In genomic region chr9:119087309-119087708, GRCm38 (mm10) we compare ENCODE assay signal across 12 mouse cellular contexts. TPM values are rescaled to one million over a fixed set of nuclear protein-coding genes. Genes with fewer than 3 reads are reported as not detected.
A peak's percentile ranks its signal among the peaks of the same experiment; 100 is the strongest.
DNase-seq lines count a peak whose midpoint lies in the region; ATAC-seq and TF ChIP-seq lines count a peak whose summit lies in the region.
"Had no signal": no experiment of that assay in that cellular context is flagged by ENCODE, and none has a peak within 500 bp of the region (broad histone marks: within the 10 kb centered on the region; RNA-seq: fewer than 3 reads in every experiment).

No protein-coding gene starts in this region.

- no peaks in the 10 kb centered on the region for H3K9me3 ChIP-seq in forebrain, embryonic 12.5 days
- no peaks in the 10 kb centered on the region for H3K9me3 ChIP-seq in forebrain, embryonic 14.5 days (replicated peaks; ENCODE audit: control insufficient read depth, low read length)
- no peaks in the 10 kb centered on the region for H3K9me3 ChIP-seq in kidney, embryonic 15.5 days (replicated peaks)
- H3K9me3 ChIP-seq in ES-E14 (ENCODE audit: control insufficient read depth, insufficient read depth, low read depth, low read length): no peaks in the 10 kb centered on the region
- H3K9me3 ChIP-seq in limb, embryonic 14.5 days (ENCODE audit: control insufficient read depth, low read length): no peaks in the 10 kb centered on the region

- peaks cover 51% of the 10 kb centered on the region for H3K27me3 ChIP-seq in forebrain, embryonic 12.5 days
- H3K27me3 ChIP-seq in forebrain, embryonic 14.5 days (replicated peaks; ENCODE audit: control insufficient read depth, insufficient read depth, low read length): peaks cover 10% of the 10 kb centered on the region
- peaks cover 10% of the 10 kb centered on the region; the same call in 1 of the 2 replicates for H3K27me3 ChIP-seq in kidney, embryonic 15.5 days
- H3K27me3 ChIP-seq in limb, embryonic 14.5 days (ENCODE audit: control insufficient read depth, insufficient read depth, low read length): no peaks in the 10 kb centered on the region
- H3K27me3 ChIP-seq: Patski had no signal

- no peak overlapping the region for H3K27ac ChIP-seq in forebrain, embryonic 12.5 days
- H3K27ac ChIP-seq in forebrain, embryonic 14.5 days (ENCODE audit: low read depth, low read length): no peak overlapping the region
- peak overlapping the region; percentile 90; the same call in 1 of the 2 replicates for H3K27ac ChIP-seq in kidney, embryonic 15.5 days
- H3K27ac ChIP-seq in ES-E14 (ENCODE audit: insufficient read depth, low read depth, low read length, poor library complexity, severe bottlenecking): no peak overlapping the region
- no peak overlapping the region for H3K27ac ChIP-seq in limb, embryonic 14.5 days (replicated peaks; ENCODE audit: low read depth, low read length)

- no peak overlapping the region for H3K9ac ChIP-seq in forebrain, embryonic 12.5 days
- no peak overlapping the region for H3K9ac ChIP-seq in forebrain, embryonic 14.5 days (ENCODE audit: low read length)
- H3K9ac ChIP-seq in kidney, embryonic 15.5 days: no peak overlapping the region
- no peak overlapping the region for H3K9ac ChIP-seq in ES-E14 (ENCODE audit: insufficient read depth, low read depth, low read length, poor library complexity, severe bottlenecking)
- no peak overlapping the region for H3K9ac ChIP-seq in limb, embryonic 14.5 days (ENCODE audit: low read depth, low read length, severe bottlenecking)

- in situ Hi-C loops in ES-E14 (cut with MboI; ENCODE audit: low sequenced_read_pairs in 2 of 2, unreplicated experiment in 2 of 2): no loop called here

- no peak for TF ChIP-seq POLR2A in limb, embryonic 14.5 days (IDR thresholded peaks at IDR 0.05; ENCODE audit: borderline replicate concordance, extremely low read depth, insufficient read depth, insufficient read length)

- 88% methylated on average over 5 of the region's 5 CpGs for WGBS in forebrain, embryonic 12.5 days
- 93% methylated on average over 5 of the region's 5 CpGs for WGBS in forebrain, embryonic 14.5 days
- 82% methylated on average over 5 of the region's 5 CpGs for WGBS in kidney, embryonic 15.5 days
- 87% methylated on average over 5 of the region's 5 CpGs for WGBS in limb, embryonic 14.5 days

- DNase-seq in forebrain, embryonic 14.5 days (ENCODE audit: low spot score): no peak
- no peak for DNase-seq in kidney, postnatal 10 days
- no peak for DNase-seq in ES-E14 (ENCODE audit: low read depth, low spot score)
- no peak for DNase-seq in limb, embryonic 14.5 days (ENCODE audit: low spot score)
- DNase-seq in thymus, adult 18-20 months: no peak
- no peak for DNase-seq in cerebellum, postnatal 25 days
- DNase-seq: adrenal gland, adult 2 months; lung, postnatal 10 days had no signal

- peaks cover 44% of the 10 kb centered on the region for H3K4me1 ChIP-seq in forebrain, embryonic 12.5 days
- peaks cover 3% of the 10 kb centered on the region; the same call in 1 of the 2 replicates for H3K4me1 ChIP-seq in forebrain, embryonic 14.5 days (ENCODE audit: control insufficient read depth, insufficient read depth, low read length)
- peaks cover 52% of the 10 kb centered on the region for H3K4me1 ChIP-seq in kidney, embryonic 15.5 days
- H3K4me1 ChIP-seq in ES-E14 (ENCODE audit: control insufficient read depth in 2 of 2, insufficient read depth in 2 of 2, low read length in 2 of 2, poor library complexity in 1 of 2): peaks cover 3 to 42% of the 10 kb centered on the region in 2 experiments; a peak in 3 of 4 replicates
- peaks cover 17% of the 10 kb centered on the region for H3K4me1 ChIP-seq in limb, embryonic 14.5 days (ENCODE audit: control insufficient read depth, insufficient read depth, low read length)

- no peaks in the 10 kb centered on the region for H3K36me3 ChIP-seq in forebrain, embryonic 12.5 days (replicated peaks)
- no peaks in the 10 kb centered on the region for H3K36me3 ChIP-seq in forebrain, embryonic 14.5 days (ENCODE audit: control insufficient read depth, insufficient read depth, low read length)
- no peaks in the 10 kb centered on the region for H3K36me3 ChIP-seq in kidney, embryonic 15.5 days
- no peaks in the 10 kb centered on the region for H3K36me3 ChIP-seq in ES-E14 (ENCODE audit: control insufficient read depth, insufficient read depth, low read length, poor library complexity, severe bottlenecking)
- H3K36me3 ChIP-seq in limb, embryonic 14.5 days (ENCODE audit: control insufficient read depth, insufficient read depth, low read length): peaks cover 13% of the 10 kb centered on the region; the same call in 1 of the 2 replicates

- H3K4me2 ChIP-seq in forebrain, embryonic 12.5 days: 0 out of 2 replicates have a peak overlapping the region, but pooled peaks have one; percentile 53
- no peak overlapping the region for H3K4me2 ChIP-seq in forebrain, embryonic 14.5 days (ENCODE audit: low read length)
- H3K4me2 ChIP-seq in kidney, embryonic 15.5 days: peak overlapping the region; percentile 65
- peak overlapping the region; percentile 53; the same call in 1 of the 2 replicates for H3K4me2 ChIP-seq in limb, embryonic 14.5 days (replicated peaks; ENCODE audit: low read depth, low read length, severe bottlenecking)

- 0 out of 2 replicates have a peak, but pooled peaks have one; percentile 6 for ATAC-seq in forebrain, embryonic 12.5 days (ENCODE audit: low FRiP score)
- ATAC-seq in forebrain, embryonic 14.5 days: no peak
- no peak for ATAC-seq in kidney, embryonic 15.5 days (replicated peaks; ENCODE audit: low FRiP score)
- ATAC-seq in limb, embryonic 14.5 days (ENCODE audit: low FRiP score, low read depth): no peak

- H3K4me3 ChIP-seq in forebrain, embryonic 12.5 days (replicated peaks): no peak overlapping the region
- no peak overlapping the region for H3K4me3 ChIP-seq in forebrain, embryonic 14.5 days (ENCODE audit: low read depth, low read length)
- H3K4me3 ChIP-seq in kidney, embryonic 15.5 days (replicated peaks): peak overlapping the region; percentile 49; the same call in 1 of the 2 replicates
- peak overlapping the region; percentile 66 to 82 for H3K4me3 ChIP-seq in ES-E14 (ENCODE audit: insufficient read depth in 1 of 2, low read depth in 1 of 2, low read length in 2 of 2, poor library complexity in 1 of 2, severe bottlenecking in 1 of 2)
- H3K4me3 ChIP-seq in limb, embryonic 14.5 days (replicated peaks; ENCODE audit: low read length): no peak overlapping the region

TF ChIP-seq in ES-E14, 5 proteins besides CTCF, POLR2A, EP300 and RAD21:
- TF ChIP-seq CHD2 (IDR thresholded peaks at IDR 0.05; ENCODE audit: low read depth, low read length) (no peak), ZNF384 (IDR thresholded peaks at IDR 0.05; ENCODE audit: low read depth, low read length) (no peak), MAFK (IDR thresholded peaks at IDR 0.05; ENCODE audit: insufficient read depth, low read depth, low read length) (no peak), ZC3H11A (IDR thresholded peaks at IDR 0.05; ENCODE audit: borderline replicate concordance, low read depth, low read length) (no peak), HCFC1 (IDR thresholded peaks at IDR 0.05; ENCODE audit: borderline replicate concordance, insufficient read depth, low read length) (no peak)

RNA-seq across cellular contexts. Expression of gene Plcd1, which starts 6.0 kb away (rescaled TPM):
- 11.0 and 16.8 TPM in 2 replicates for polyA plus RNA-seq in forebrain, embryonic 12.5 days (2016; fragmentation: Nextera tagmentation; extraction: Ambion mirVana)
- 10.5 and 12.1 TPM in 2 replicates for polyA plus RNA-seq in forebrain, embryonic 14.5 days (2014; fragmentation: Nextera tagmentation; extraction: Ambion mirVana)
- polyA plus RNA-seq in kidney, embryonic 15.5 days (2015; fragmentation: Nextera tagmentation; extraction: Ambion mirVana): 20.0 and 20.1 TPM in 2 replicates
- 13.1 and 15.3 TPM in 2 replicates for total RNA-seq in ES-E14 (2012; rRNA removed)
- 50.0 and 60.8 TPM in 2 replicates for polyA plus RNA-seq in limb, embryonic 14.5 days (2012; rRNA removed)
- polyA plus RNA-seq in limb, embryonic 14.5 days (2014; fragmentation: Nextera tagmentation; extraction: Ambion mirVana): 38.0 and 38.2 TPM in 2 replicates
- total RNA-seq: common myeloid progenitor, adult 5-6 weeks had no signal

RNA-seq across cellular contexts. Expression of gene Dlec1, which starts 15.0 kb away (rescaled TPM):
- 0.79 and 1.0 TPM in 2 replicates for polyA plus RNA-seq in forebrain, embryonic 12.5 days (2016; fragmentation: Nextera tagmentation; extraction: Ambion mirVana)
- polyA plus RNA-seq in forebrain, embryonic 14.5 days (2014; fragmentation: Nextera tagmentation; extraction: Ambion mirVana): 0.33 and 0.70 TPM in 2 replicates
- polyA plus RNA-seq in kidney, embryonic 15.5 days (2015; fragmentation: Nextera tagmentation; extraction: Ambion mirVana): 2.6 and 6.2 TPM in 2 replicates
- 1.2 and 3.7 TPM in 2 replicates for total RNA-seq in ES-E14 (2012; rRNA removed)
- 1.4 and 1.5 TPM in 2 replicates for polyA plus RNA-seq in limb, embryonic 14.5 days (2012; rRNA removed)
- polyA plus RNA-seq in limb, embryonic 14.5 days (2014; fragmentation: Nextera tagmentation; extraction: Ambion mirVana): 0.81 and 1.3 TPM in 2 replicates
- total RNA-seq: common myeloid progenitor, adult 5-6 weeks had no signal

RNA-seq across cellular contexts. Expression of gene Vill, which starts 34.7 kb away (rescaled TPM):
- polyA plus RNA-seq in forebrain, embryonic 12.5 days (2016; fragmentation: Nextera tagmentation; extraction: Ambion mirVana): 6.8 and 6.9 TPM in 2 replicates
- 3.8 and 4.0 TPM in 2 replicates for polyA plus RNA-seq in forebrain, embryonic 14.5 days (2014; fragmentation: Nextera tagmentation; extraction: Ambion mirVana)
- 36.4 and 46.2 TPM in 2 replicates for polyA plus RNA-seq in kidney, embryonic 15.5 days (2015; fragmentation: Nextera tagmentation; extraction: Ambion mirVana)
- 27.5 and 32.7 TPM in 2 replicates for total RNA-seq in ES-E14 (2012; rRNA removed)
- 49.8 and 68.2 TPM in 2 replicates for polyA plus RNA-seq in limb, embryonic 14.5 days (2012; rRNA removed)
- polyA plus RNA-seq in limb, embryonic 14.5 days (2014; fragmentation: Nextera tagmentation; extraction: Ambion mirVana): 25.2 and 29.0 TPM in 2 replicates

Comparison
In these comparisons a context has a peak if more than half of its experiments do, and no peak if none do; other contexts are left out.
1. H3K4me3 ChIP-seq: peak in kidney, embryonic 15.5 days (single experiment) and ES-E14 (2 of 2); none in forebrain, embryonic 12.5 days (single experiment), forebrain, embryonic 14.5 days (single experiment) and limb, embryonic 14.5 days (single experiment).